Mouse (Mus musculus) embryonic fibroblast, embryonic 13.5 days (primary cell): ENCODE data around the gene Cenpa. TPM values are rescaled to one million over a fixed set of nuclear protein-coding genes. Genes with fewer than 3 reads are reported as not detected.
A peak's percentile ranks its signal among the peaks of the same experiment; 100 is the strongest.
"Not testable (repeated sequence)": the region's sequence is repeated elsewhere in the genome, so short reads cannot be mapped to it uniquely, and the experiment has no call there.

ENCODE experiments used
- H3K27ac ChIP-seq: 2 replicates; pipeline ENCODE4 v1.5.1; 2012; ENCODE audit warnings: low read length, control low read depth, inconsistent platforms; ENCODE audit not compliant: insufficient read depth
- H3K4me1 ChIP-seq: 2 replicates; pipeline ENCODE4 v1.6.1; 2011; ENCODE audit warnings: low read length; ENCODE audit not compliant: control insufficient read depth, insufficient read depth
- H3K4me3 ChIP-seq: 2 replicates; pipeline ENCODE4 v1.5.1; 2011; ENCODE audit warnings: mild to moderate bottlenecking, control low read depth, low read length; ENCODE audit not compliant: insufficient read depth
- CTCF ChIP-seq: IDR thresholded peaks from 2 replicates; pipeline ENCODE4 v1.5.1; 2011; ENCODE audit warnings: mild to moderate bottlenecking, control low read depth, low read length, moderate library complexity, borderline replicate concordance; ENCODE audit not compliant: insufficient read depth
- POLR2A ChIP-seq: IDR thresholded peaks from 2 replicates; pipeline ENCODE4 v1.6.1; 2011; ENCODE audit warnings: low read depth, mild to moderate bottlenecking, control low read depth, low read length, moderate library complexity
- polyA plus RNA-seq: library from polyadenylated mRNA; stranded (reverse); fragments of >200 nt; gene quantifications from 2 replicates; pipeline ENCODE4 v1.2.4, GENCODE M21; 2011; ENCODE audit warnings: low read depth; ENCODE audit not compliant: missing spikeins, insufficient read length

The Cenpa gene
- polyA plus RNA-seq, 1 experiment = 59.8 TPM

DNA sequence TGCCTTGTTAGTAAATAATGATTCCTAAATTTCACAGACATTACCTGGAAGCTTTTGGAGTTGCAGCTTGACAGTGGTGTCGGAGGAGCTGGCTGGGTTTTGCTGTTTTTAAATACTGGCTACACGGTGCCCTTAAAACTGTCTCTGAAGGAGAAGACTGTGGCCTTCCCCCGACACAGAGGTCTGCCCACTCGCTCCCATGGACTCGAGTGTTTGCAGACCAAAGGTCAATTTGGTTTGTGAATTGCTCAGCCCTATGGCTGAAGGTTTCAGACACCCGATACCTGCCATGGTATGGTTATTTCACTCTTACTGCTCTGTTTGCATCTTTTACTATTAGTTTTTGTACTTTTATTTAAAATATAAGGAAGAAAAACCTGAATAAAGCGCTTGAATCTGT is 7.4 kb downstream of the Cenpa start:
- Histone ChIP-seq H3K4me1 (no peaks in the 10 kb centered on the region), H3K4me3 (no peak overlapping the region), H3K27ac (no peak overlapping the region)
- TF ChIP-seq CTCF (no peak), POLR2A (no peak)

DNA sequence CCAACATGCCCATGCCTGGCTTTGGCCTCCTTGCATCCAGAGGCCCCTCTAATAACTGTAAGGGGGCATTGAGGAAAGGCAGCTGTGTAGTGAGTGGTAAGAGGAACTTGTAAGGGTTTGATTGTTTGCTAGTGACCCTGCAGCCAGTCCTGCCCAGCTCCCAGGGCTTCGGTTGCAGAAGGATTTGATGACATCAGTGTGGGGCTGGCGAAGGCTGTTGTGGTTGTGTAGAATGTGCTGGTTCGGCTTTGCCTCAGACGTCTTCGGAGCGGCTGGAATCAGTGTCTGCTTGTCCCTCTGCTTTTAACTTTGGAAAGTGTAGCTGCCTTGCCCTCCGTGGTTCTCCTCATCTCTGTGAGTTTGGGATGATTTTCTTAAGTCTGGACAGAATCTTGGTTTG is 10.2 kb downstream of the Cenpa start:
- TF ChIP-seq CTCF = no peak
- no peak for TF ChIP-seq POLR2A
- no peak overlapping the region for H3K4me3 ChIP-seq
- H3K4me1 ChIP-seq = no peaks in the 10 kb centered on the region
- no peak overlapping the region for H3K27ac ChIP-seq

GRCm38 (mm10) chr5:30678069-30678468 is 11.5 kb downstream of the Cenpa start:
- H3K4me1 ChIP-seq, H3K27ac ChIP-seq, H3K4me3 ChIP-seq: not testable (repeated sequence)

DNA sequence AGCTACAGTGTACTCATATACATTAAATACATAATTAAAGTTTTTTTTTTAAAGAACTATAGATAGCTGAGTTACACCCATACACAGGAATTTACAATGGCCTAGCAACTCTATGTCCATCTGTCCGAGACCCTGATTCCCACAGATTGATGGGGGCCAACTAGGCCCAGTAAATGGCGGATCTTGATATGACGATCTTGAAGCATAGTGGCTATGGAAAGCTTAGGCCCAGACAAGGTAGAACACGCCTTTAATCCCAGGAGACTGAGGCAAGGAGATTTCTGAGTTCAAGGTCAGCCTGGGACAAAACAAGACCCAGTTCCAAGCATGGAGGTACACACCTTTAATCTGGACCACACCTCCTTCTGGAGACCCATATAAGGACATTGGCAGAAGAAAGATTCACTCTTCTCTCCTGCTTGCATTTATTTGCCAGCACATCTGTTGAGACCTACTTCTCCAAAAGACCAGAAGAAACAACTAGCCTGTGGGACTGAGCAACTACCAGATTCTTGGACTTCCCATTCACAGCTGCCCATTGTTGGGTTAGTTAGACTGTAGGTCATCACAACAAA is 12.2 kb downstream of the Cenpa start:
- TF ChIP-seq POLR2A = no peak
- TF ChIP-seq CTCF = no peak
- Histone ChIP-seq H3K4me1 (no peaks in the 10 kb centered on the region), H3K27ac (no peak overlapping the region), H3K4me3 (no peak overlapping the region)

GRCm38 (mm10) chr5:30679593-30679992 is 13.0 kb downstream of the Cenpa start:
- H3K27ac ChIP-seq = no peak overlapping the region
- no peak for TF ChIP-seq CTCF
- no peaks in the 10 kb centered on the region for H3K4me1 ChIP-seq
- H3K4me3 ChIP-seq = no peak overlapping the region

- no peaks in the 10 kb centered on the region for H3K4me1 ChIP-seq
- no peak overlapping the region for H3K4me3 ChIP-seq
- no peak overlapping the region for H3K27ac ChIP-seq
- TF ChIP-seq POLR2A = no peak
- TF ChIP-seq CTCF = no peak
These were observed 15.4 kb downstream of the Cenpa start for GRCm38 (mm10) chr5:30681970-30682369.

- TF ChIP-seq CTCF (peak; percentile 35; the same call in 1 of the 2 replicates), POLR2A (no peak)
- no peaks in the 10 kb centered on the region for H3K4me1 ChIP-seq
- no peak overlapping the region for H3K27ac ChIP-seq
- H3K4me3 ChIP-seq = no peak overlapping the region
These were observed 16.5 kb downstream of the Cenpa start for GRCm38 (mm10) chr5:30682967-30683600.

DNA sequence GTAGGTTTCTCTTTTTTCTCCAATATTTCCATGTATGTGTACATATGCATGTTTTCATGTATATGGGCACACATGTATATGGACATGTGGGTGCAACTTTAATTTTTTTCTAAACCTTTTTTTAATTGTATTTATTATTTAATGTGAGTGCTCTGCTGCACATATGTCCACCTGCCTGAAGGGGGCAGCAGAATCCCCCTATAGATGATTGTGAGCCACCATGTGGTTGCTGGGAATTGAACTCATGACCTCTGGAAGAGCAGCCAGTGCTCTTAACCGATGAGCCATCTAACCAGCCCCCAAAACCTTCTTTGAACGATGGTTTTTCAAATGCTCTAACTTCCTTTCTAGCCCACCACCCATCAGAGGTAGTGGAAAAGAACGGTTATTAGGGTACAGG is 17.4 kb downstream of the Cenpa start:
- Histone ChIP-seq H3K4me3 (no peak overlapping the region), H3K4me1 (no peaks in the 10 kb centered on the region), H3K27ac (no peak overlapping the region)
- TF ChIP-seq POLR2A (no peak), CTCF (no peak)

GRCm38 (mm10) chr5:30686781-30687180 is 20.2 kb downstream of the Cenpa start:
- TF ChIP-seq POLR2A = no peak
- TF ChIP-seq CTCF = peak; percentile 39; the same call in 1 of the 2 replicates
- H3K4me1 ChIP-seq = no peaks in the 10 kb centered on the region
- no peak overlapping the region for H3K4me3 ChIP-seq
- no peak overlapping the region for H3K27ac ChIP-seq

GRCm38 (mm10) chr5:30700361-30701000 is 33.9 kb downstream of the Cenpa start:
- Histone ChIP-seq H3K4me1 (no peaks in the 10 kb centered on the region), H3K4me3 (no peak overlapping the region), H3K27ac (no peak overlapping the region)
- TF ChIP-seq CTCF (no peak), POLR2A (no peak)

DNA sequence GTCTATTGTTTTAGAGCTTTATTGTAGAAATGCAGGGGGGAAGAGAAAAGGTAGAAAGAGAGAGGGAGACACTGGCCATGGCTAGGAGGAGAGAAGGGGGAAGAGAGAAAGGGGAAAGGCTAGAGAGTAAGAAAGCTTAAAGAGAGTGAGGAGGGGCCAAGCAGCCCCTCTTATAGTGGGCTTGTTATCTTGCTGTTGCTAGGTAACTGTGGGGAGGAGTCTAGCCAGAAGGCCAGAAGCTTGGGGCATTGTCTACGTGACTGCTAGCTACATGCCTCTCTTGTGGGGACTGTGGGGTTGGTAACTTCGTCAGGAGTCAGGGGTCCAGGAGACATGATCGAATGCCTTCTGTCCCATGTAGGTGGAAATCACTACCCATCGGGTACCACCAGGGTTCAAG is 34.8 kb downstream of the Cenpa start:
- not testable (repeated sequence) for H3K27ac ChIP-seq, H3K4me1 ChIP-seq, H3K4me3 ChIP-seq
